Mouse (Mus musculus) NIH3T3 (cell line): ENCODE results near the gene Gbx2.

ENCODE experiments used
- DNase-seq: peaks from one replicate; pipeline ENCODE4 v3.0.0-alpha.2; 2012; ENCODE audit warnings: low read depth

Gbx2 gene

DNA sequence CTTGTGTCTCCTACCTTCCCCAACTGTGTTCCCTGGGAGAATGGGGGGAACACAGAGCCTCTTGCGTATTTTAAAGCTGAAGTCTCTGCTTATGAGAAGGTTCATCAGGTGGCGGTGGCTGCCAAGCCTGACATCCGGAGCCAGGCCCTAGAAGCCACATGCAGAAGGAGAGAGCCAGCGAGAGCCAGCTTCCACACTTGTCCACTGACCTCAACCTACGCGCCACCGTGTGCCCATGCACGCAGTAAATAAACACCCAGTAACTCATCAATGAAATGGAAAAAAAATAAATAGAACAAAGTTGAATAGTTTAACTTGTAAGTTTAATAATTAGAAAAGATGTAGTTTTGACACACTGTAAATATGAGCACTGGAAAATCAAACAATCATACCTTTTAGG lies 21.2 kb downstream of the Gbx2 start:
- no peak for DNase-seq

DNA sequence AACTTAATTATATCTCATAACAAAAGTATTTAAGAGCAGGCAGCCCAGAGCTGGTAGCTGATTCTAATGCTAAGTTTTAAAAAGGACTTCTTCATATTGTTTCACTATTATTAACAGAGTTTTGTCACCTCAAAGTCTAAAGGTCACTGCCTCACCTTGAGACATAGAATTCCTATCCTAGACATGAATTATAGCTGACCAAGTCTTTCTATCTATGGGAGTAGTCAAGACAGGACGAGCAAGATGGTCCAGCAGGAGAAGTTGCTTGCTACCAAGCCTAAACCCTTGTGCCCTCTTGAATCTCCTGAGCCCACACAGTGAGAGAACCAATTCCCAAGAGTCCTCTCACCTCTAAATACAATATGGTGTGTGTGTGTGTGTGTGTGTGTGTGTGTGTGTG lies 28.3 kb downstream of the Gbx2 start:
- DNase-seq: no peak

DNA sequence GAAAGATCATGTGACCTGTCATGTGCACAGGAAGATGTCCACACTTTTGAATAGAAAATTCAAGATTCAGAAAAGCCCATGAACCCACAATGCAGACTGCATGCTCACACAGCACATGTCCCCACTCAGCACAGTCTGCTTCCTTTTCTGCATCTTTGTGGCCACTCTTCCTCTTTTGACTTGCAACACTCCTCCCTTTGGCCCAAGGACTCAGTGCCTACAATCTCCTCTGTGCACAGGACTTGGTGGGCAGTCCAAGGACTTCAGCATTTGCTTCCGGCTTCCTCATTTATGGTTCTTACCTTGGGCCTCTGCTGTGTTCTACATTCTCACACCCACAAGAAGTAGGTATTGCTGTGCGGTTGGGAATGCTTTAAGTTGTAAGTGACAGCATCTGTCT lies 28.7 kb downstream of the Gbx2 start:
- no peak for DNase-seq

GRCm38 (mm10) chr1:89901381-89901780 lies 29.6 kb downstream of the Gbx2 start:
- peak; percentile 17 for DNase-seq

- DNase-seq: no peak
Measured at GRCm38 (mm10) chr1:89899761-89900445, 31.1 kb downstream of the Gbx2 start.

DNA sequence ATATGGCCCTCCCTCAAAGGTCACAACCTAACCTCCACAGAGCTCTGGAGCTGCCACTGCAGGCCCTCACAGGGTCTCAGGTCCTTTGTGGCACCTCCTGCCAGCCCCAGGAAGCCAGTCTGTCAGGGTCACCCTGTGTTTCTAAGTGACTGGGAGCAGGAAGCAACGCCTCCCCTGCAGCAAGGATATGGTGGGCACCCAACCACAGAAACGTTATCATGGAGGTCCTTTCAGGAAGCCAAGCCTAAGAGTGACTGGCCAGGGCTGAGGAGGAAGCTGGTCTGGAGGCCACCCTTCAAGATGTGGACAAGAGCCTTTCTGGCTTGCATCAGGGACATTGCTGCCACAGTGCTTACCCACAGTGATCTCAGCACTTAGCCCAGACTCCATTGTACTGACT lies 31.9 kb downstream of the Gbx2 start:
- no peak for DNase-seq

DNA sequence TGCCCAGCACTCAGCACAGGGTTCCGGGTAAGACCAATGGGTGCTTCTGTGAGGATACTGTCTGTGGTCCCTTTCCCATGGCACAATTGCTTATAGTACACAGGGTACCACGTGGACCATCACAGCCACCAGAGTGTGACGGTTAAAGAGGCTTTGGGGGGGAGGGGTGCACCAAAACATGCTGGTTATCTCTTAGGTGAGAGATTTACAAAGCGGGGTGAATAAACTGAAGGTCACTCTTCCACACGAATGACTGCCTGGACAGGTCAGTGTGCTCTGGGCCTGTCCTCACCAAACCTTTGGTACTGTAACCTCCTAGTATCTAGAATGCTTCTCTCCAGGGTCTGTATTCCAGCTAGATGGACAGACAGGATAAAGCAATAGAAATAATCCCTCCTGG lies 35.2 kb downstream of the Gbx2 start:
- no peak for DNase-seq

- no peak for DNase-seq
Measured at GRCm38 (mm10) chr1:89892281-89892680, 38.7 kb downstream of the Gbx2 start.

GRCm38 (mm10) chr1:89891400-89891799 lies 39.6 kb downstream of the Gbx2 start:
- DNase-seq: no peak

DNA sequence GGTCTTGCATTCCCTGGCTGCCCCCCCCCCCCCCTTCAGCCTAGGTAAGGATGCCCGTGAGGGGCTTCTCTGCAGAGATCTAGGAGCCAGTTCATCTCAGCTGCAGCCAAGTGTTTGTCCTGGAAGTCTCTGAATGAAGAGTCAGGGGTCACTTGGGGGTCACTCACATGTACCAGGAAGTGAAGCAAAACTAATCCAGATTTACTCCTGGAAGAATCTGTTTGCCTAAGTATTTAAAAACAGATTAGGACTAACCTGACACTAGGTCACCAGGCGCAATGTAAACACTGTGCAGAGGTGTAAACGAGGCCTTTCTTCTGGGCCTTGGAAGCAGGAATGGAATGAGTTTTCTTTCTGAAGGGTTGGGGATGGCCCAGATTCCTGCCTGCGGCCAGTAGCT lies 45.3 kb downstream of the Gbx2 start:
- no peak for DNase-seq

GRCm38 (mm10) chr1:89884335-89884734 lies 46.6 kb downstream of the Gbx2 start:
- no peak for DNase-seq

DNA sequence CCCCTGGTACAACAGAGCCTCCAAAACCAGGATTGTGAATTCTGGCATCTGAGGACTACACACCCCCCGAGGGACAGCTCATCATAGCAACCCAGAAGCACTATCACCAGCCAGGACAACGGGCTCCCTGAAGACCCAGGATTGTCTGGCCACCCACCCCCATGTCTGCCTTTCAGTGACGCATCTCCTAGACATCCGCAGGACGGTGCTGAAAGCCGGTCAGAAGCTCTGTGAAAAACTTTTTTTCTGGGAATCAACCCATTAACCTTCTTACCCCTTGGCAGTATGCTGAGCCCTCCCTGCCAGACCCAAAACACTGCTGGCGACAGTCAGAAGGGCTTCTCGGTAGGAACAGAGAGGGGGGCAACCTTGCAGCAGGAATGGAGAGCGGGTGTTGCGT lies 50.1 kb downstream of the Gbx2 start:
- peak; percentile 34 for DNase-seq

DNA sequence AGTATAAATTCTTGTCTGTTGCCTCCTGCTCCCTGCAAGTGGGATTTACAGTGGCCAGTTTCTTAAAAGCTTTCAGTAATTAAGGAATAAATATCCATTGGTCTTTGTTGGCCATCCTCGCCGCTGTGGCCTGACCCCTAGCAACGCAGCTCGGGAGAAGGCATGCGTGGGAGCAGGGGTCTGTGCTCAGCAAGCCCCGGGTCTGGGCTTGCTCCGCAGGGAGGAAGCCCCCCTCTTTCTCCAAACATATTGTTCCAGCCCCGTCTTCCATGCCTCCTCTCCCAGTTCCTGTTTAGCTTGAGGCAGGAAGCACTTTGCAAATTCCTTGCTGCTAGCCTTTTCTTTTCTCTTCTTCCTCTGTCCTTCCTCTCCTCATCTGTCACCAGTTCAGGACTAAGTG lies 50.8 kb downstream of the Gbx2 start:
- no peak for DNase-seq

DNA sequence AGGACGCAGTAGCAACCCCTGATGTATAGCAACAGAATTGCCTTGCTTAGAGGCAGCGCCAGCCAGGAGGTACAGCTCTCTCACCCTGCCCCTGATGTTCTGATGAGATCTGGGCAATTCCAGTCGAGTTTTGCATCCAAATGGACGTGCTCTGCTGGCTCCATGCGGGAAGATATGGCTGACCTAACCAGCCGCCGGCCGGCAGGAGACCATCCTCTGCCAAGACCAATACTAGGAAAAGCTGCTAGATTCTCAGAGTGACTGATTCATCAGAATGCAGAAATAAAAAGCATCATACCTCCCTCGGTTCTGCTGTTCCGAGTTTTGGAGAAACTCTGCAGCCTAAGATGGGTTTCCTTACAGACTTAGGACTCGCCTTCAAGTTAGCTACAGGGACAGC lies 52.5 kb downstream of the Gbx2 start:
- DNase-seq: no peak
